Mouse (Mus musculus) heart, adult 11 months (tissue): ENCODE data around the gene Zbtb17.

ENCODE experiments used
- DNase-seq: peaks from one replicate; pipeline ENCODE4 v3.0.0; 2022

Gene Zbtb17

GRCm38 (mm10) chr4:141502723-141503122 is 58.3 kb downstream of the Zbtb17 start:
- no peak for DNase-seq

GRCm38 (mm10) chr4:141504471-141504870 is 60.0 kb downstream of the Zbtb17 start:
- no peak for DNase-seq

- DNase-seq: no peak
Observed at GRCm38 (mm10) chr4:141505810-141506209, 61.4 kb downstream of the Zbtb17 start.

GRCm38 (mm10) chr4:141506352-141506751 is 61.9 kb downstream of the Zbtb17 start:
- peak; percentile 99 for DNase-seq

DNA sequence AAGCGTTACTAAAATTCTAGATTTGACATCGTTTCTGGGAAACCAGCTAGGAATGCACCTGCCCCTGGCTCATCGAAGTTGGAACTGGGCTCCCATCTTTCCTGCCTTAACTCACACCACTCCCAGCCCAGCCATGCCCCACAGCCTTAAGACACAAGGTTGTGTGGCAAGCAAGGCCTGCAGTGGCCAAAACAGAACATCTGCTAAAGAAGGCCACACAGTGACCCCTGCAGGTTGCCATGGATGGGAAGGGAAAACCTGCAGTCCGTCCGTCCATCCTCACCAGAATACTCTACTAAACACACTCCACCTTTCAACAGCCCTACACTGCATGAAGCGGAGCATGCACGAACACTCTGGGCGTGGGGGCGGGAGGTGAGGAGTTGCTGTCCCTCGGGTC is 62.4 kb downstream of the Zbtb17 start:
- peak; percentile 94 for DNase-seq

DNA sequence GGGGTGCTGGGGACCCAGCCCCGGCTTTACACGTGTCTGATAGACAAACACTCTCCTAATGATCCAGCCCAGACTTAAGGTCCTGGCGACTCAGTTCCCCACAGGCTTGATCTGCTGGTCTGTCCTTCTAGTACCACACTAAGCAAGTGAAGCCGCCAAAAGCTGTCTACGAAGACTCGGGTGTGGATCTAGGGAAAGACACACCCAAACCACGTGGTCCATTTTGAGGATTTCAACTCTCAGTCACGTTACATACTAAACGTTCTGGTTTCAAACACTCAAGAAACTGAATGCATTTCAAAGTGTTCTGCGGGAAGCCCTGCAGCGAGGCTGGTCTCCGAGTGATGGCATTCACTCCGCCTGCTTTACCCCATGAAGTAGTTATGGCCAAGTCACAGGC is 66.0 kb downstream of the Zbtb17 start:
- DNase-seq: no peak

- no peak for DNase-seq
Observed at GRCm38 (mm10) chr4:141512145-141512544, 67.7 kb downstream of the Zbtb17 start.

DNA sequence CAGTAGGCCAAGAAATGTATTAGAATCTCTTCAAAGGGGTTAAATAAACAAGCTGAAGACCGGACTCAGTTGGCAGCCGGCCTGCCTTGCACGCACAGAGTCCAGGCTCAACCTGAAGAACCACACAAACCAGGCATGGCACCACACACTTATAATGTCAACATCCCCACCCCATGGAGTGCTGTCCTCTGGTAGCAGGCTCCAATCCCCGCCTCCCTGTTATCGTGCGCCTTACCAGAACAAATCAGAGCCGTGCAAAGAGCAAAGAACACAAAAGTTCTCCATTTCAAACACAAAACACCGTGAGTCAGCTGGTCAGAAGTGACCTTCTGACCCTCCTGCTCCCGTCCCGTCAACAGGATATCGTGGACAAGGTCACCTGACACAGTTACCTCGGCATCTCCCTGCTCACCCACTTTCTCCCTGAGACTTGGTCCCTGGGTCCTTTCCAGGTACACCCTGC is 69.8 kb downstream of the Zbtb17 start:
- peak; percentile 92 for DNase-seq
